In the genomic region with DNA sequence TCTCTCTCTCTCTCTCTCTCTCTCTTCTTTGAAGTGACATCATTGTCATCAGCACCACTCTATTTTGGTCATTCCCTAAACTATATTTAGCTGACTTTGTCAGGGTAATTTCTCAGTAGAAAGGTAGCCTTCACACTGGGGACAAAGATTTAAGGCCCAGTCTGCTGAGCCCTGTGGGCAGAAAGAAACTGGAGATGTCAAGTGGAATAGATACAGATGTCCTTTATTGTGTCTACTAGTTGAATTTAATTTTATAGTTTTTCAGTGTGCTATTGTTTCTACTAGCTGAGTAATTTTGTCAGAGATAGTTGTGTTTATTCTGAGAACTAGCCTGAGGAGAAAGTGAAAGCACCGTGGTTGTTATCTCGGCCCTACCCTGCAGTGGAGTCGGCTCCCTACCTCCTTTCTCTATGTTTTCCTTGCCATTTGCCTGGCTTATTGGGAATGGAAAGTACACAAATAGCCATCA, we compare ENCODE assay signal across 9 mouse cellular contexts. TPM values are rescaled to one million over a fixed set of nuclear protein-coding genes. Genes with fewer than 3 reads are reported as not detected.
A peak's percentile ranks its signal among the peaks of the same experiment; 100 is the strongest.
DNase-seq lines count a peak whose midpoint lies in the region; ATAC-seq and TF ChIP-seq lines count a peak whose summit lies in the region.
"Had no signal": no experiment of that assay in that cellular context is flagged by ENCODE, and none has a peak within 500 bp of the region (broad histone marks: within the 10 kb centered on the region; RNA-seq: fewer than 3 reads in every experiment).

No protein-coding gene starts in this region.

- no peaks in the 10 kb centered on the region for H3K36me3 ChIP-seq in hindbrain, embryonic 11.5 days (ENCODE audit: control insufficient read depth, insufficient read depth, low read length)

- peak overlapping the region; percentile 67 for H3K27ac ChIP-seq in gastrocnemius, adult 2 months
- H3K27ac ChIP-seq in brown adipose tissue, adult 24 weeks (replicated peaks; ENCODE audit: low read depth, low read length) = peak overlapping the region; percentile 29
- H3K27ac ChIP-seq in hindbrain, embryonic 11.5 days (ENCODE audit: low read depth, low read length) = no peak overlapping the region
- H3K27ac ChIP-seq: neural tube, embryonic 15.5 days had no signal

- H3K4me3 ChIP-seq in gastrocnemius, adult 2 months = peak overlapping the region; percentile 53
- H3K4me3 ChIP-seq in brown adipose tissue, adult 24 weeks (ENCODE audit: insufficient read depth, low read depth, low read length) = no peak overlapping the region
- H3K4me3 ChIP-seq in hindbrain, embryonic 11.5 days (ENCODE audit: low read depth, low read length) = no peak overlapping the region
- H3K4me3 ChIP-seq: neural tube, embryonic 15.5 days had no signal

- H3K9me3 ChIP-seq in hindbrain, embryonic 11.5 days (ENCODE audit: control insufficient read depth, low read length) = no peaks in the 10 kb centered on the region
- H3K9me3 ChIP-seq: neural tube, embryonic 15.5 days had no signal

- no peak for TF ChIP-seq CTCF in gastrocnemius, adult 2 months (IDR thresholded peaks at IDR 0.05)

- ATAC-seq in megakaryocyte-erythroid progenitor cell, adult 5-6 weeks (replicated peaks; ENCODE audit: low FRiP score, low TSS enrichment, poor library complexity, severe bottlenecking) = peak; percentile 69
- no peak for ATAC-seq in hindbrain, embryonic 11.5 days (ENCODE audit: low FRiP score)

- H3K27me3 ChIP-seq in hindbrain, embryonic 11.5 days (ENCODE audit: control insufficient read depth, insufficient read depth, low read length) = no peaks in the 10 kb centered on the region
- H3K27me3 ChIP-seq: neural tube, embryonic 15.5 days had no signal

- peaks cover 3% of the 10 kb centered on the region; the same call in 1 of the 2 replicates for H3K4me1 ChIP-seq in brown adipose tissue, adult 24 weeks (ENCODE audit: control insufficient read depth, insufficient read depth, insufficient read length, low read length)
- H3K4me1 ChIP-seq in hindbrain, embryonic 11.5 days (replicated peaks; ENCODE audit: control insufficient read depth, insufficient read depth, low read length) = no peaks in the 10 kb centered on the region

- intact Hi-C loops in gastrocnemius, adult 2 months (cut with DNase I) = no loop called here
- intact Hi-C loops in heart, postnatal 10 days (cut with DNase I) = no loop called here

- no peak for DNase-seq in gastrocnemius, adult 2 months
- no peak for DNase-seq in gastrocnemius, postnatal 10 days
- peak; percentile 27 for DNase-seq in heart, postnatal 10 days
- no peak for DNase-seq in natural killer cell, adult 2 months (ENCODE audit: low spot score in 2 of 2)
- DNase-seq in thymus, postnatal 10 days (ENCODE audit: low spot score in 2 of 2) = no peak
- no peak for DNase-seq in hindbrain, embryonic 11.5 days (ENCODE audit: low spot score)

- no peak overlapping the region for H3K9ac ChIP-seq in hindbrain, embryonic 11.5 days (ENCODE audit: low read depth, low read length)
- H3K9ac ChIP-seq: neural tube, embryonic 15.5 days had no signal

- WGBS in hindbrain, embryonic 11.5 days = 82% methylated on average over 3 of the region's 3 CpGs

- no peak overlapping the region for H3K4me2 ChIP-seq in hindbrain, embryonic 11.5 days (replicated peaks; ENCODE audit: low read depth, low read length)
- H3K4me2 ChIP-seq: neural tube, embryonic 15.5 days had no signal

RNA-seq across cellular contexts. Expression of a gene that starts 30.3 kb away (rescaled TPM):
- 10 to 100 TPM; 24.4 to 27.4 TPM for total RNA-seq in gastrocnemius, adult 2 months (2021)
- 10 to 100 TPM; 22.6 to 24.9 TPM for total RNA-seq in gastrocnemius, postnatal 10 days (2021)
- polyA plus RNA-seq in brown adipose tissue, adult 24 weeks (2012; ENCODE audit: insufficient read depth, insufficient read length, missing spikeins) = 10.8 and 14.0 TPM in 2 replicates
- total RNA-seq in heart, postnatal 10 days (2021) = 10 to 100 TPM; 34.3 to 37.1 TPM
- total RNA-seq in megakaryocyte-erythroid progenitor cell, adult 5-6 weeks (2014; fragmentation: Nextera tagmentation) = 24.1 and 27.6 TPM in 2 replicates
- 39.7 and 39.9 TPM in 2 replicates for total RNA-seq in megakaryocyte-erythroid progenitor cell, adult 5-6 weeks (2017)
- 15.3 and 18.4 TPM in 2 replicates for polyA plus RNA-seq in hindbrain, embryonic 11.5 days (2014; fragmentation: Nextera tagmentation; extraction: Ambion mirVana)

Comparison
In these comparisons a context has a peak if more than half of its experiments do, and no peak if none do; other contexts are left out.
1. DNase-seq: peak in heart, postnatal 10 days (2 of 2); none in gastrocnemius, adult 2 months (single experiment), gastrocnemius, postnatal 10 days (single experiment), natural killer cell, adult 2 months (0 of 2), thymus, postnatal 10 days (0 of 2) and hindbrain, embryonic 11.5 days (single experiment).